Mouse (Mus musculus) ES-E14 (cell line): ENCODE measurements around the gene Fam19a5. TPM values are rescaled to one million over a fixed set of nuclear protein-coding genes. Genes with fewer than 3 reads are reported as not detected.

Source experiments
- DNase-seq: peaks from one replicate; pipeline ENCODE4 v3.0.0-alpha.2; 2013; ENCODE audit warnings: low read depth, low spot score
- H3K27ac ChIP-seq: 2 replicates; pipeline ENCODE4 v1.5.1; 2012; ENCODE audit warnings: low read depth, mild to moderate bottlenecking, low read length, moderate library complexity, mixed read lengths; ENCODE audit not compliant: poor library complexity, insufficient read depth, severe bottlenecking
- H3K36me3 ChIP-seq: 2 replicates; pipeline ENCODE4 v1.6.1; 2012; ENCODE audit warnings: mild to moderate bottlenecking, low read length, moderate library complexity, mixed read lengths; ENCODE audit not compliant: control insufficient read depth, poor library complexity, insufficient read depth, severe bottlenecking
- H3K4me1 ChIP-seq, 2 experiments: fragments of 150-350 bp in 1 of 2; sonication (generic) in 1 of 2; 2 replicates each; pipeline ENCODE4 v1.6.1; 2012; ENCODE audit warnings: low read length in 2 of 2, mild to moderate bottlenecking in 1 of 2, mixed read lengths in 1 of 2; ENCODE audit not compliant: control insufficient read depth in 2 of 2, insufficient read depth in 2 of 2, poor library complexity in 1 of 2
- H3K4me3 ChIP-seq, 2 experiments: fragments of 150-350 bp in 1 of 2; sonication (generic) in 1 of 2; 2 replicates each; pipeline ENCODE4 v1.5.1; 2012; ENCODE audit warnings: low read length in 2 of 2, low read depth in 1 of 2, mild to moderate bottlenecking in 1 of 2, mixed read lengths in 1 of 2; ENCODE audit not compliant: insufficient read depth in 1 of 2, poor library complexity in 1 of 2, severe bottlenecking in 1 of 2
- H3K9ac ChIP-seq: 2 replicates; pipeline ENCODE4 v1.6.1; 2012; ENCODE audit warnings: low read depth, mild to moderate bottlenecking, low read length, mixed read lengths; ENCODE audit not compliant: poor library complexity, insufficient read depth, severe bottlenecking
- H3K9me3 ChIP-seq: fragments of 150-350 bp; sonication (generic); 2 replicates; pipeline ENCODE4 v1.6.1; 2012; ENCODE audit warnings: low read depth, mild to moderate bottlenecking, low read length; ENCODE audit not compliant: control insufficient read depth, insufficient read depth
- CHD2 ChIP-seq: IDR thresholded peaks from 2 replicates; pipeline ENCODE4 v1.6.1; 2014; ENCODE audit warnings: mild to moderate bottlenecking, low read depth, low read length, inconsistent platforms
- HCFC1 ChIP-seq: IDR thresholded peaks from 2 replicates; pipeline ENCODE4 v1.6.1; 2012; ENCODE audit warnings: low read length, inconsistent platforms, borderline replicate concordance; ENCODE audit not compliant: insufficient read depth
- MAFK ChIP-seq: IDR thresholded peaks from 2 replicates; pipeline ENCODE4 v1.6.1; 2014; ENCODE audit warnings: mild to moderate bottlenecking, low read depth, low read length, inconsistent platforms; ENCODE audit not compliant: insufficient read depth
- ZC3H11A ChIP-seq: IDR thresholded peaks from 2 replicates; pipeline ENCODE4 v1.6.1; 2012; ENCODE audit warnings: low read depth, mild to moderate bottlenecking, inconsistent platforms, low read length, borderline replicate concordance
- ZNF384 ChIP-seq: IDR thresholded peaks from 2 replicates; pipeline ENCODE4 v1.6.1; 2012; ENCODE audit warnings: low read depth, low read length, inconsistent platforms
- in situ Hi-C, 2 experiments: fragments of 600-800 bp; cut with MboI; formaldehyde crosslinking; loops; one replicate each; pipeline ENCODE4 v1.15.1; 2025; ENCODE audit warnings: low sequenced_read_pairs in 2 of 2, inconsistent platforms in 1 of 2; ENCODE audit not compliant: unreplicated experiment in 2 of 2
- total RNA-seq: library from RNA; depleted of rRNA; stranded (reverse); fragments of 300-350 nt; gene quantifications from 2 replicates; pipeline ENCODE4 v1.2.3, GENCODE M21; 2012

Fam19a5 gene
- total RNA-seq, 1 experiment, result 4.6 TPM

GRCm38 (mm10) chr15:87646313-87647061, 102.4 kb downstream of the Fam19a5 start:
- no peak for DNase-seq

GRCm38 (mm10) chr15:87649651-87650050, 105.6 kb downstream of the Fam19a5 start:
- Histone ChIP-seq H3K4me3 (no peak overlapping the region), H3K9ac (no peak overlapping the region), H3K9me3 (no peaks in the 10 kb centered on the region), H3K36me3 (no peaks in the 10 kb centered on the region; the same call in 1 of the 2 replicates), H3K4me1 (no peaks in the 10 kb centered on the region), H3K27ac (no peak overlapping the region)
- in situ Hi-C loops, result loop anchor here in 1 of 2 experiments (25.0 kb wide), 1 partner anchor 313 kb away; no protein-coding TSS in a partner anchor
- TF ChIP-seq ZC3H11A (no peak), CHD2 (no peak), ZNF384 (no peak), MAFK (no peak), HCFC1 (no peak)
- DNase-seq, result no peak

More at GRCm38 (mm10) chr15:87646313-87647061, 102.4 kb downstream of the Fam19a5 start:
- in situ Hi-C loops, result loop anchor here in 1 of 2 experiments (25.0 kb wide), 1 partner anchor 316 kb away; no protein-coding TSS in a partner anchor
- Histone ChIP-seq H3K9me3 (no peaks in the 10 kb centered on the region), H3K9ac (no peak overlapping the region), H3K4me3 (no peak overlapping the region), H3K27ac (no peak overlapping the region), H3K4me1 (no peaks in the 10 kb centered on the region), H3K36me3 (no peaks in the 10 kb centered on the region; the same call in 1 of the 2 replicates)
- TF ChIP-seq HCFC1 (no peak), MAFK (no peak), ZC3H11A (no peak), ZNF384 (no peak), CHD2 (no peak)

- no peak overlapping the region for H3K9ac ChIP-seq
- DNase-seq, result no peak
- H3K27ac ChIP-seq, result no peak overlapping the region
- H3K9me3 ChIP-seq, result no peaks in the 10 kb centered on the region
- no peaks in the 10 kb centered on the region for H3K4me1 ChIP-seq
- H3K4me3 ChIP-seq, result no peak overlapping the region
- TF ChIP-seq HCFC1 (no peak), ZC3H11A (no peak), MAFK (no peak), ZNF384 (no peak), CHD2 (no peak)
- in situ Hi-C loops, result no loop called here
- H3K36me3 ChIP-seq, result no peaks in the 10 kb centered on the region
Measured at GRCm38 (mm10) chr15:87654551-87654950, 110.5 kb downstream of the Fam19a5 start.

- Histone ChIP-seq H3K4me1 (no peaks in the 10 kb centered on the region), H3K27ac (no peak overlapping the region), H3K4me3 (no peak overlapping the region), H3K36me3 (no peaks in the 10 kb centered on the region), H3K9me3 (no peaks in the 10 kb centered on the region), H3K9ac (no peak overlapping the region; the same call in 1 of the 2 replicates)
- TF ChIP-seq MAFK (no peak), ZNF384 (no peak), HCFC1 (no peak), ZC3H11A (no peak), CHD2 (no peak)
- no peak for DNase-seq
- in situ Hi-C loops, result no loop called here
Measured at GRCm38 (mm10) chr15:87656496-87657155, 112.5 kb downstream of the Fam19a5 start.
